Mouse (Mus musculus) lung, postnatal 0 days (tissue): ENCODE data around the gene Npff.

Experiments used
- CTCF ChIP-seq: IDR thresholded peaks from 2 replicates; pipeline ENCODE4 v1.5.1; 2016; ENCODE audit warnings: antibody characterized with exemption, mild to moderate bottlenecking
- EP300 ChIP-seq: IDR thresholded peaks from 2 replicates; pipeline ENCODE4 v1.6.1; 2016; ENCODE audit warnings: antibody characterized with exemption, mild to moderate bottlenecking, control low read depth

DNA sequence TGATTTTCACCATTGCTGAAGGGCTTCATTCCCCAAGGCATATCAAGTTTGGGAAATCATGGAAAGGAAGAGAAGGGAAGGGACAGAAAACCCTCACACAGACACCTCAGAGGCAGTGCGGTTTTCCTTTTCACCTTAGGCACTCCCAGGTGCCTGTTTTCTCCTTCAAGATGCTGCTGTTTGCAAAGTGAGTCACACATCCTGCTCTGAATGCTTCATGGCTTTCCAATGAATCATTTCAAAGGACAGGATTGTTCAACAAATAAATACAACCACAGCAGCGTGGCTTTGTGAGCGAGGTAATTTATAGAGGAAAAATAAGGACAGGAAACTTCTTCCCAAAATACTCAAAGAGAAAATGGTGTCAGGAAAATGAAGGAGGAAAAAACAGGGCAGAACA lies 47.3 kb upstream of the Npff start:
- TF ChIP-seq CTCF, result no peak
- no peak for TF ChIP-seq EP300
